Mouse (Mus musculus): ENCODE results near the gene Dcdc2b. TPM values are rescaled to one million over a fixed set of nuclear protein-coding genes. Genes with fewer than 3 reads are reported as not detected.

The Dcdc2b gene
- total RNA-seq, 2 experiments from 2014 or later: 2.9 to 7.7 TPM

DNA sequence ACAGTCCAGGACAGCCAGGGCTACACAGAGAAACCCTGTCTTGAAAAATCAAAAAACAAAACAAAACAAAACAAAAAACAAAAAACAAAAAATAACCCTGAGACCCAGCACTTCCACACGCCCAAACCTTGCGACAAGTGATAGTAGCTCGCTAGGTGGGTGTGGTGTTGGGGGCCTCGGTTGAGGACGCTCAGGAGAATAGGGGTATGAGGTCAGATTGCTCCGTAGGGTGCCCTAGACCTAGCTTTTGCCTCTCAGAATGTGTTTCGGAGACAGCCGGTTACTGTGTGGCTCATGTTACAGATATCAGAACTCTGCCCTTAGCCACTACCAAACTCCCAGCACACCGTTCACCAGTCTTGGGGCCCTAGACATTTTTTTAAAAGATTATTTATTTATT, 28.3 kb downstream of the Dcdc2b start:
- DNase-seq (ENCODE audit: low spot score in 2 of 2): no peak
- intact Hi-C loops (cut with DNase I): loop anchor here (5.0 kb wide), 1 partner anchor 33 kb away; no protein-coding TSS in a partner anchor

DNA sequence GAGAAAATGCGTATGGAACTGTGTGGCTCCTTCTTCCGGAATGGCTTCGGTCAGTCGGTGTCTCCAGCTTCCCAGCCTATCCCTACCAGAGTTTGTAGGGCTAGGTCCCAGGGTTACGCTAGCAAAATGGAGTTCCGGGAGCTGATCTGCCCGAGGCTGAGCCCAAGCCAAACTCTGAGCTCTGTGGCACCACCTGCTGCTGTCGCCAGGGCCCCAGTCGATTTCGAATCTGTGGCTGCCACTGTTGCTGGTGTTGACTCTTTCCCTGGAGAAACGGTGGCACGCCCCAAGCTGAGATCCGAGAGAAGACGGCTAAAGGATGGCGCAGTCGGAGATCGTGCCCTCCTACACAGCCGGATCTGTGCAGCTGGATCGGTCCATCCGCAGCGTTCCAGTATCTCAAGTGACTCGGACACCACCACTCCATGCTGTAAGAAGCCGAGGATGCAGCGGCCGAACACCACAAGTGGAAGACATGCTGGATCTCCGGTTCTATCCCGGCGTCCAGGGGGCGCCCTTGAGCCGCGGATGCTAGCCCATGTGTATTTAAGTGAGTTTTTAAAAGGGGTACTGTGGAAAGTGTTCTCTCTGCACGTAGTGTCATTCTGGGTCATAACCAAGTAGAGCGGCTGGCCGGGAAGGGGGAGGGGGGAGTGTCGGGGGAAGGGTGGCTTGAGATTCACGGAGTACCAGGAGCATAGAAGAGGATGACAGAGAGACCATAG, 29.0 kb downstream of the Dcdc2b start:
- intact Hi-C loops (cut with DNase I): loop anchor here (5.0 kb wide), 1 partner anchor 33 kb away; no protein-coding TSS in a partner anchor
- peak; percentile 76 to 77 for DNase-seq (ENCODE audit: low spot score in 2 of 2)

DNA sequence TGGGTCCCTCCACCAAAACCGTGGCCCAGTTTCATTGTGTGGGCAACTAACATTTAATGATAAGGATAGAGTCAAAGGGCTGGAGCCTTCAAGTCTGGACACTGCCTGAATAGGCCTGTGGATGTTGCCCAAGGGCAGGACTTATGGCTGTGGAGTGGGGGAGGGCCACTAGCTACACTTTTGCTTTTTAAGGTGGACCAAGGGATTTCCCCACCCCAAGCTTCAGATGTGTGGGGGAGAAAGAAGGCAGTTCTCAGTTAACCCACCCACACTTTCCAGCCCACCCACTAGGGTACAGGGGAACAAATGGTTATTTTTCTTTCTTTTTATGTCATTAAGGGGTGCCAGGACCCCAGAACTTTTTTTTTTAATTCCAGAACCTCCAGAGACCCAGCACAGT, 29.7 kb downstream of the Dcdc2b start:
- no peak for DNase-seq (ENCODE audit: low spot score in 2 of 2)
- intact Hi-C loops (cut with DNase I): no loop called here

DNA sequence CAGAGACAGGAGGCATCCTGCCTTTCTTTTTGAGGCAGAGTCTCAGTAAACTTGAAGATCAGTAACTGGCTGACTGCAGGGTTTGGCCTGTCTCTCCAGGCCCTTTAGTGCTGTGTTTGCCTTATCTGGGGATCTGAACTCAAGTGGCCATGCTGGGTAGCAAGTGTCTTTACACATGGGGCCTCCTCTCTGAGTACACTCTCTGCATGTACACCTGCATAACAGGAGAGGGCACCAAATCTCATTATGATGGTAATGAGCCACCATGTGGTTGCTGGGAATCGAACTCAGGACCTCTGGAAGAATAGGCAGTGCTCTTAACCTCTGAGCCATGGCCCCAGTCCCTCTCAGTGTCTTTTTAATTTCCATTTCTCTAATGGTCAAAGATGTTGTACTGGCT, 31.8 kb downstream of the Dcdc2b start:
- intact Hi-C loops (cut with DNase I): no loop called here
- DNase-seq (ENCODE audit: low spot score in 2 of 2): no peak

DNA sequence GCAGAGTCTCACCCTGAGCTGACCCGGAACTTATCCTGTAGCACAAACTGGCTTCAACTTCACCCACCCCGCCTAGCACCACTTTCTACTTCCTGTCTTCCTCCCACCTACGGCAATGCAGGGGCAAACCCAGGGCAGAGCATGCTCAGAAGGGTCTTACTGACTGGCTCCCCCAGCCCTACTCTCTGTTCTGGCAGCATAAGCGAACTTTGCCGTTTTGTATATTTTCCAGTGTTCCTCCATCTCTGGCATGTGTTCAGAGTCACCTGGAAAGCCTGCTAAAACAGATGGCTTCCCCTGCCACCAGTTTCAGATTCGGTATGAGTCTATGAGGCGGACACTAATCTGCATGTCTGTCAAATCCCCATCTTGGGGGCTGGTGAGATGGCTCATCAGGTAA, 33.7 kb downstream of the Dcdc2b start:
- intact Hi-C loops (cut with DNase I): no loop called here
- DNase-seq (ENCODE audit: low spot score in 2 of 2): no peak

DNA sequence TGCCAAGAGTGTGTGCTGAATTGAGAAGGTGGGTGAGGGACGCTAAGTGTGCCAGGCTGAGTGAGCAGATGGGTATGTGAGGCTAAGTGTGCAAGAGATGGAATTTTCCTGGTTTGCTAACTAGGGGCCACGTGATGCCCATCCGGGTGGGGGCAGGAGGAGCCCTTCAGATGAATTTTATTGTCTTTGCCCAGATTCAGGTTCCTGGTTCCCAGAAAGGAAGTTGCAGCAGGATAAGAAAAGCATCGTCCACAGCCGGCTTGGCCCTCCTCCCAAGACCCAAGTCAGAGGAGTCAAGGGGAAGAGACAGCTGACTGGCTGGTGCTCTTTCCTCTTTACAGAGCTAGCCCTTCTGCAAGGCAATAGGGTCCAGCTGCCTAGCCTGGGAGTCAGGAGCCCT, 35.6 kb downstream of the Dcdc2b start, which contains the start of gene Fam167b:
Gene Fam167b (minus strand): TSS at position 84 of the 400 bp plus-strand sequence.
- intact Hi-C loops (cut with DNase I): no loop called here
- peak in 1 of 2 experiments; percentile 11 for DNase-seq (ENCODE audit: low spot score in 2 of 2)

DNA sequence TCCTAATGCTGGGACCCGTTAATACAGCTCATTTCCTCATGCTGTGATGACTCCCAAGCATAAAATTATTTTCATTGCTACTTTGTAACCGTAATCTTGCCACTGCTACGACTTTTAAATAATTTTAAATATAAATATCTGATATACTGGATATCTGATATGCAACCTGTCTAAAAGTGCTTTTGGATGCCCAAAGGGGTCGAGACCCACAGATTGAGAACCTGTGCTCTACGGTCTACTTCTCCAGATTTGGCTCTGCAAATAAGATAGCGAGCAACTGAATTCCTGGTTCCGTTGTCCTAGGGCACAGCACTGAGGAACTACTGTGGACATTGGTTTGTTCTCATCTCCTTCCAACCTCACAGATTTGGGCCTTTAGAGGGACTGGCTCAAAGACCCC, 36.4 kb downstream of the Dcdc2b start:
- intact Hi-C loops (cut with DNase I): no loop called here

DNA sequence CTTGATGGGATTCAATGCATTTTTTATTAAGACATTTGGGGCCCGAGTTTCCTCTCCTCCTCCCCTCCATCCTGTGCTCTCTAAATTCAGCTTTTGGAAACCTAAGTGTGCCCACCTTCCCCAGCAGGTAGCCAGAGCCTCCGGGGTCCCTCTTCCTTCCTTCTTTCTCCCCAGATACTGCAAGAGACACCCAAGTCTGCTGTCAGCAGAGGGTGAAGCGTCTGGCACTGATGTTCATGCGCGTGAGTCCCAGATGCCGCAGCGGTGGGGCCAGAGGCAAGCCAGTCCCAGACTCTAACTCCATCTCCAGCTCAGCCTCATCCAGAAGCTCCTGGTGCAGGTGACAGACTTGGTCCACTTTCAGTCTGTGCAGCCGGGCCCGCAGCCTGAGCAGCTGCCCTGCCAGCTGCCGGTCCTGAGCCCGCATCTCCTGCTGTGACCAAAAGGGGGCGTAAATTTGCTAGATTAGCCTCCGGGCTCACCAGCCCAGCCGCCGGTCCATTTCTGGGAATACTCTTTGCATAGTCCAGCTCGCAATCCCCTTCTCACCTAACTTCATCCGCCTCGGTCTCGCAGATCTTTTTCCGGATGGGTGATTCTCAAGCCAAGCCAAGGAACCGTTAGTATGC, 37.1 kb downstream of the Dcdc2b start:
- peak; percentile 33 to 38 for DNase-seq (ENCODE audit: low spot score in 2 of 2)
- intact Hi-C loops (cut with DNase I): no loop called here

More for the DNA sequence above, 36.4 kb downstream of the Dcdc2b start:
- DNase-seq (ENCODE audit: low spot score in 2 of 2): no peak

DNA sequence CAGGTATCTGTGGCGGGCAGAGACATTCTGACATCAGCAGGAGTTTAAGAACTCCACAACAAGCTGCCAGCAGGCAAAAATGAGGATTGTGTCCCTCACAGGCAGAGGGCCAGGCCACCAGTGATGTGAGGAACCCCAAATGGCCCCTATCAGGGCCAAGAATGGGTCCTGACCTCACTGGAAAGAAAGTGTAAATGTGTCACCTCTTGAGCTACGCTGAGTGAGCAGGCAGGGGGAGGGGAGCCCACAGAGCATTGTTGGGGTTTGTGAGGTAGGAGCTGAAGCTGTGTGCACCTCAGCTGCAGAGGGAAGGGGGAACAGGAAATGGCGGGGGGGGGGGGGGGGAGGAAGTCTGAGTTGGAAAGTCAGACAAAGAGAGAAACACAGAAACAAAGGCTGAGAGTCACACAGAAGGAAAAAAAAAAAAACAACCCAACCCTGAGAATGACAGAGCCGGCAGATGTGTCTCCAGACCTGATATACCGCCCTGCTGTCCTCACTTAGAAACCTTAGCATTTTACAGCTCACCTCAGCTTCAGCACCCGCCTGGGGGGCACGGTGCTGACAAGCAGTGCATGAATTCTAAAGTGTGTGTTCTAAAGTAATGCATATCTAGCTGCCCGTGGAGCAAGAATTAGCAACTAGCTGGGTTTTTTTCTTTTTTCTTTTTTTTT, 38.7 kb downstream of the Dcdc2b start:
- intact Hi-C loops (cut with DNase I): no loop called here
- no peak for DNase-seq (ENCODE audit: low spot score in 2 of 2)

DNA sequence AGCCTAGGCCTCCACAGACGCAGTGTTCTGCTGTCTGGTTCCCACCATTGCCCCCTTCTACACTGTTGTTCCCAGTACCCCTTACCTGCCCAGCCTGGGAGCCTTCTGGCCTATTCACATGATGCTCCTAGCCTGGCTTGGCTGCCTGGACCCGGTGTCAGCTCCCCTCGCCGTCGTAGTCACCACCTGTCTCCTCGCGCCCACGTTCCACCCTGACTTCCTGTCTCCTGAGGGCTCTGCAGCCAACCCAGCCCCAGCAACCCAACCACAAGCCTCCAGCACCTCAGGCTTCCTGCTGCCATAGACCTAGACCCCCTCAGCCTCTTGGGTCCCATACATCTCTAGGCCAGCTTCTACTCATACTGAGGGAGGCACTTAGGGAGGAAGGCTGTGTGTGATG, 40.6 kb downstream of the Dcdc2b start, which contains the start of gene Lck:
Gene Lck (minus strand): TSS at position 212 of the 400 bp plus-strand sequence.
- intact Hi-C loops (cut with DNase I): no loop called here
- DNase-seq (ENCODE audit: low spot score in 2 of 2): no peak

DNA sequence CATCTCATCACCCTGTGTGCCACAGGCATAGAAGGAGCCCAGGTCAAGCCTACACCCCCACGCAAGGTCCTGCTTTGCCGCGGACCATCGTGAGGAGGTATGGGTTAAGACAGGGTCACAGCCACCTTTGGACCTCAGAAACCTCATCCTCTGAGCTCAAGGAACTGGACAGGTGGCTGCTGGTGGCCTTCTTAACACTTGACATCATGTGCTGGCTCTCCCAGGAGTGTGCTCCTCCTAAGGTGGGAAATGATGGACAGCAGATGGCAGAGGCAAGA, 41.0 kb downstream of the Dcdc2b start:
- DNase-seq (ENCODE audit: low spot score in 2 of 2): no peak
- intact Hi-C loops (cut with DNase I): no loop called here

DNA sequence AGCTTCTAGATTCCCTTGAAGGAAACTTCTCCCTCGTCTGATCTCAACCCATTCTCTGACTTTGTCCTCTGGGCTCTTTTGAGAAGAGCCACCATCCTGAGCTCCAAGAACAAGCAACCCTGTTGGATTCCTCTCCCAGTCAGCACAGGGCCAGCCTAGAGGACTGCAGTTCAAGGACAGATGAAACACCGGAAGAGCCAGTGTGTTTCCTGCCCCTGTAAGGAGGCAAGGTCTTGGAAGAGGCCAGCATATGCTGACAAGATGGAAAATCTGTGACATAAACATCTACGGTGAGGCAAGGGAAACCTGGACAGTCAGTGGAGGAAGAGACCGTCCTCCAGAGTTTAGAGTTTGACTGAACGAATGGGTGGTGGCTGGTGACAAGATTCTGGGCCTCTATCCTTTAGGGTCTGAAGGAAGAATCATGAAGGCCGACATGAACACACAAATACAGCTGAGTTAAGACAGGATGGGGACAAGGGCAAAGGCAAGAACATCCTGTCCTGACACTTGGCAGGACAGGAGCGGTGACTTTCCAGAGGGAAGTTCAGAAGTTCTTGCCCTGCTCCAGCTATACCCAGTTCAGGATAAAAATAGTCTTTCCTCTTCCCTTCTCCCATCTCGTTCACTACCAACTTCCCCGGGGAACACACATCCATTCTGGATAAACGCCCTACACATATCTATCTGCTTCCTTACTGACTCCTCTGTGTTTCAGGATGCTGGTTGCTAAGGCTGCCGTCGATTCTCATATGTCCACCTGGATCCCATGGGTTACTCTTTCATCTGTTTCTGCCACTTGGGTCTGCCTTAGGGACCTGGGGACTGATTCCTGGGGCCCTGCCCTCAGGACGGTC, 41.6 kb downstream of the Dcdc2b start:
- intact Hi-C loops (cut with DNase I): no loop called here
- no peak for DNase-seq (ENCODE audit: low spot score in 2 of 2)

DNA sequence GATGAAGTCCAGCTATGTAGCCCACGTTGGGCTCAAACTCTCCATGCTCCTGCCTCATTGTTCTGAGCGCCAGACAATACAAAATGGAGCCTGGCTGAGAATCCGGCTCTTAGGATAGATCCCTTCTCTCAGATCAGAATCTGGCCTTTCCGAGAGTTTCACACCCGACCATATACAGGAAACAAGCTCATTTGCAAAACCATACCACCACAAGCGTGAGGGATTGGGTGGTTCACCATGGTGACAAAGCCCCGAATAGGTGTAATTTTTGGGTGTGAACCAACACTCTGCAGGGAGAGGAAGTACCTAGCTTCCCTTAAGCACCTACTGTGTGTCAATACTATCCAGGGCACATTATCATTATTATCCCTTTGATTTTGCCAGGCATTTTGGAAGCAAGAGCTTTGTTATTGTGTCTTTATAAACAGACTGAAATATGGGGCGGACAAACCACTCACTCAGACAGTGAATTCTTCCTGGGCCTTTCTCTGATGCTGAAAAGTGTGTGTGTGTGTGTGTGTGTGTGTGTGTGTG, 42.4 kb downstream of the Dcdc2b start:
- no peak for DNase-seq (ENCODE audit: low spot score in 2 of 2)
- intact Hi-C loops (cut with DNase I): no loop called here

DNA sequence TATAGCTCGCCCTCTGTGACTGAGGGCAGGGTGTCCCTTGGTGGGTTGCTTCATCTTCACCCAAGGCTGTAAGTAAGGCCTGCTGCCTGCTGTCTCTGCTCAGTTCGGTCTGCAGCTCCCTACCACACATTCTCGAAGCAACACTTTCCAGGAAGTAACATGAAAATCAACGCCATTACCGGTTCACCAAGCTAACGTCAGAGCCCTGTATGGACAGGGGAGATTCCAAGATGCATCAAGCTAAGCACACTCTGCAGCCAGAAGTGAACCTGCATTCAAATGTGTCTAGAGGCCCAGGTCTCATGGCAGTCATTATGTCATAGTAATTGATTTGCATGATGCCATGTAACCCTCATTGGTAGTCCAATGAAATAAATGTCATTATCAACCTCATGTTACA, 44.0 kb downstream of the Dcdc2b start:
- DNase-seq (ENCODE audit: low spot score in 2 of 2): no peak
- intact Hi-C loops (cut with DNase I): no loop called here

DNA sequence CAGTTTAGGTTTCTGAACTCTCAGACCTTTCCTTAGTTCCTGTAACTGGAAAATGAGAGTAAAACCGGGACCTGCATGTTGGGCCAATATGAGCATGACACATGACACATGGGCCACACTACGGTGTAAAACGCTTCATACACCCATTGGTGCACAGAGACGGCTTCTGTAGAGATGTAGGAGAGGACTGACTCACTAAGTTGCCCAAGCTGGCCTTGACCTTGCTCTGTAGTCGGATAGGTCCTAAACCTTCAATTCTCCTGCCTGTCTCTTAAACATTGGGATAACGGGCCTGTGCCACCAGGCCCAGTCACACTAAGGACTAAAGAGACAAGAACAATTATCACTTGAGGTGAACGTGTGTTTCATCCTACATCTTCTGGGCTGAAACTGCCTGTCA, 45.7 kb downstream of the Dcdc2b start:
- intact Hi-C loops (cut with DNase I): no loop called here
- no peak for DNase-seq (ENCODE audit: low spot score in 2 of 2)

DNA sequence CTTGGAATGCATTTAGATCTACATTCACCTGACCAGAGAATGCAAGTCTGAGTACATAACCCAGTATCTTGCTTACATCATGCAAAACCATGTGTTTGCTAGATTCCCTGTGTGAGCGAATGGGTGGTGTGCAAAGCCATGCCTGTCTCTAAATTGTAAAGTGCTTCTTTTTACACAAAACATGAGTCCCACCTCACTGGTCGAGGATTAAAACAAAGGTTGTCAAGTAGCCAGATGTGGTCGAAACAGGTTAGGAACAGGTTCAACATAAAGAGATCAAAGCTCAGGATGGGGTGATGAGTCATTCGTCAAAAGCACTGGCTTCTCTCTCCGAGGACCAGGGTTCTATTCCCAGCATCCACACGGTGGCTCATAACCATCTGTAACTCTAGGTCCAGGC, 48.9 kb downstream of the Dcdc2b start:
- no peak for DNase-seq (ENCODE audit: low spot score in 2 of 2)
- intact Hi-C loops (cut with DNase I): no loop called here

DNA sequence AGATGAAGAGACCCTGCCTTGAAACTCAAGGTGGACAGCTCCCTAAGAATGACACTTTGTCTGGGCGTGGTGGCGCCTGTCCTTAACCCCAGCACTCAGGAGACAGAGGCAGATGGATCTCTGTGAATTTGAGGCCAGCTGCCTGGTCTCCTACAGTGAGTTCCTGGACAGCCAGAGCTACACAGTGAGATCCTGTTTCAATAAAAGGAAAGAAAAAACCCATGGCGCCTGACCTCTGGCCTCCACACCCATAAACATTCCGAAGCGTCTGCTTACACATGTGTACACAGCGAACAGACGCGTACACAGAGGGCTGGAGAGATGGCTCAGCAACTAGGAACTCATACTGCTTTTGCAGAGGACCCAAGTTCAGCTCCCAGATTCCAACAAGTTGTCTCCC, 50.3 kb downstream of the Dcdc2b start:
- intact Hi-C loops (cut with DNase I): no loop called here
- DNase-seq (ENCODE audit: low spot score in 2 of 2): no peak

DNA sequence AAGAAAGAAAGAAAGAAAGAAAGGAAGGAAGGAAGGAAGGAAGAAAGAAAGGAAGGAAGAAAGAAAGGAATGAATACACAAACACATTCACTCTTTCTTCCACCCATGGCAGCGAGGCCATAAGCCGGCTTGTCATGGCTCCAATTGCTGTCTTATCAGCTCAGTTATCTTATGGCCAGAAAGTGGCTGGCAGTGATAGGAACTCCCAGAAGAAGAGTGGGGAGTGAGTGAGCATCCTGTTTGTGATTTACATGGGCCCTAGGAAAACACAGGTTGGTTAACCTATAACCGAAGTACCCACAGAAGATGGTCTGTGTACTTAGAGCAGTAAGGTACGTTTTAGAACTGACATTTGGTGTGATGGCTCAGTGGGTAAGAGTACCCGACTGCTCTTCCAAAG, 52.9 kb downstream of the Dcdc2b start:
- DNase-seq (ENCODE audit: low spot score in 2 of 2): no peak
- intact Hi-C loops (cut with DNase I): no loop called here
